Mouse (Mus musculus): ENCODE measurements at regions not wholly inside any gene's neighbourhood (a gene's known extent, or its start where the extent isn't known, plus 50 kb on each side); places are given as distances from the start of the nearest gene placed in this dataset.
A peak's percentile ranks its signal among the peaks of the same experiment; 100 is the strongest.

GRCm38 (mm10) chr5:139598715-139599114, 55.4 kb downstream of the Uncx start:
- no peak for DNase-seq (ENCODE audit: low spot score)
- WGBS, result 3% methylated on average over 4 of the region's 4 CpGs
- no peaks in the 10 kb centered on the region for H3K9me3 ChIP-seq (replicated peaks)

DNA sequence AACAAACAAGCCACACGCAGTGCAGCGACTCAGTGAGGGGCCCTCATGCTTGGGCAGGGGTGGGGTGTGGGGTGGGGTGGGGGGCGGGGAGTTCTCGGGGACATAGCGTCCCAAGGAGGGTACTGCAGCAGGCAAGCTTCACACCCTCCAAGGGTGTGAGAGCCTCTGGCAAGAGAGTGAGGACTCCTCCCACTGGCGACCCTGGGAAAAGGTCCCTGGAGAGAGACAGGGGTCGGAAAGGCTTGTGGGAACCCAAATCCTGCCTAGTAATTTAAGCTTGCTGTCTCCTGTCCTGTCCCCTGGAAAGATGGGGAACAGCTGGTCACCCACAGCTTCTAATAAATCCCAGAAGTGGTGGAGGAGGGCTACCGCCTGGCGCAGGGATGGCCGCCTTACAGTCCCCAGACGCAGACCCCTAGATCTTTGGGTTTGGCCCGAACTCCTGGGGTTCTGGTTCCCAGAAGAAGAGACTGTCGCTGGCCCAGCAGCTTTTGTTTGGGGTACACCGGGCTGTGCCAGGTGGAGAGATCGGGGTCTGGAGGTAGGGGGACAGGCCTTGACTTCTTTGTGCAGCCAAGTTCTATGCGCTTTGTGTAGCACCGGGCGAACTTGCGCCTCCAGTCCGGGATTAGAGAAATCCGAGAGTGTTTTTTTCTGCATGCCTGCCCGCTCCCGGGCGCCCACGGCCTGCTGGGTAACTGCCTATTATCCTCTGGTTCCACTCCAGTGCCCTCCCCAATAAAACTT, 56.1 kb downstream of the Uncx start:
- Histone ChIP-seq H3K27ac (replicated peaks) (peak overlapping the region; percentile 93), H3K4me3 (peak overlapping the region; percentile 47), H3K4me1 (peaks cover 54% of the 10 kb centered on the region), H3K36me3 (no peaks in the 10 kb centered on the region), H3K27me3 (ENCODE audit: low read depth, poor library complexity, severe bottlenecking) (peaks cover 97% of the 10 kb centered on the region), H3K9me3 (replicated peaks) (no peaks in the 10 kb centered on the region)
- DNase-seq (ENCODE audit: low spot score), result peak; percentile 80
- WGBS, result under 1% methylated on average over 25 of the region's 25 CpGs

More at GRCm38 (mm10) chr5:139598715-139599114, 55.4 kb downstream of the Uncx start:
- H3K4me3 ChIP-seq, result peak overlapping the region; percentile 47
- no peaks in the 10 kb centered on the region for H3K36me3 ChIP-seq
- H3K27me3 ChIP-seq (ENCODE audit: low read depth, poor library complexity, severe bottlenecking), result peaks cover 95% of the 10 kb centered on the region
- peak overlapping the region; percentile 93 for H3K27ac ChIP-seq (replicated peaks)
- H3K4me1 ChIP-seq, result peaks cover 54% of the 10 kb centered on the region

DNA sequence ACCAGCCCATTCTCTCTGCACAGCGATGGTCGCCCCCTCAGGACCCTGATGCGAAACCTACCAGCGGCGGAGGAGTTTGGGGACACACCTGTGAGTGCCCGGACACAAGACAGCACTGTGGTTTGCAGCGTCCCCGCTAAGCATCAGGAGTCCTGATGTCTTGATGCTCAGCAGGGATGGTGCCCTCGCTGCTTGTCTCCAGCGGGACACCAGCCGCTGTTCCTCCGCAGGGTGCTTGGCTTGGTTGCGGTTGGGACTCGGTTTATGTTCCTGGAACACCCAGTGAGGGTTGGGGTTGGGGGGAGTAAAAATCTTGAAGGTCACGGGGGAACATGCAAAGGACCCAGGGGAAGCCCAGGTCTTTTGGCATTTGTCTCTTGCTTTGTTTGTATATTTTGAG, 56.9 kb downstream of the Uncx start:
- no peaks in the 10 kb centered on the region for H3K36me3 ChIP-seq
- peak; percentile 29 for DNase-seq (ENCODE audit: low spot score)
- 2% methylated on average over 15 of the region's 15 CpGs for WGBS

GRCm38 (mm10) chr5:139602860-139603259, 59.6 kb downstream of the Uncx start:
- no peak for DNase-seq (ENCODE audit: low spot score)
- Histone ChIP-seq H3K4me3 (no peak overlapping the region), H3K27ac (replicated peaks) (no peak overlapping the region), H3K27me3 (ENCODE audit: low read depth, poor library complexity, severe bottlenecking) (peaks cover 89% of the 10 kb centered on the region), H3K36me3 (no peaks in the 10 kb centered on the region), H3K4me1 (peaks cover 48% of the 10 kb centered on the region), H3K9me3 (replicated peaks) (no peaks in the 10 kb centered on the region)
- 81% methylated on average over 4 of the region's 4 CpGs for WGBS

More for the DNA sequence above, 56.9 kb downstream of the Uncx start:
- Histone ChIP-seq H3K4me1 (peaks cover 60% of the 10 kb centered on the region), H3K27ac (replicated peaks) (peak overlapping the region; percentile 93), H3K9me3 (replicated peaks) (no peaks in the 10 kb centered on the region), H3K27me3 (ENCODE audit: low read depth, poor library complexity, severe bottlenecking) (peaks cover 97% of the 10 kb centered on the region), H3K4me3 (peak overlapping the region; percentile 47)

- WGBS, result 15% methylated on average over 4 of the region's 4 CpGs
- peaks cover 89% of the 10 kb centered on the region for H3K27me3 ChIP-seq (ENCODE audit: low read depth, poor library complexity, severe bottlenecking)
- peaks cover 41% of the 10 kb centered on the region for H3K4me1 ChIP-seq
- no peak overlapping the region for H3K4me3 ChIP-seq
- no peaks in the 10 kb centered on the region for H3K36me3 ChIP-seq
- peak overlapping the region; percentile 46; the same call in 1 of the 2 replicates for H3K27ac ChIP-seq (replicated peaks)
- DNase-seq (ENCODE audit: low spot score), result no peak
- H3K9me3 ChIP-seq (replicated peaks), result no peaks in the 10 kb centered on the region
Observed at GRCm38 (mm10) chr5:139603535-139603934, 60.2 kb downstream of the Uncx start.

- Histone ChIP-seq H3K27me3 (ENCODE audit: low read depth, poor library complexity, severe bottlenecking) (peaks cover 87% of the 10 kb centered on the region), H3K27ac (replicated peaks) (peak overlapping the region; percentile 46; the same call in 1 of the 2 replicates), H3K4me1 (peaks cover 33% of the 10 kb centered on the region), H3K36me3 (no peaks in the 10 kb centered on the region), H3K4me3 (no peak overlapping the region), H3K9me3 (replicated peaks) (no peaks in the 10 kb centered on the region)
- no peak for DNase-seq (ENCODE audit: low spot score)
- 57% methylated on average over 4 of the region's 4 CpGs for WGBS
Observed at GRCm38 (mm10) chr5:139604327-139604726, 61.0 kb downstream of the Uncx start.

- peak; percentile 56 for DNase-seq (ENCODE audit: low spot score)
- H3K27me3 ChIP-seq (ENCODE audit: low read depth, poor library complexity, severe bottlenecking), result peaks cover 41% of the 10 kb centered on the region
- 0 out of 2 replicates have a peak overlapping the region, but pooled peaks have one; percentile 9 for H3K4me3 ChIP-seq
- no peaks in the 10 kb centered on the region for H3K36me3 ChIP-seq
- 60% methylated on average over 28 of the region's 28 CpGs for WGBS
- peak overlapping the region; percentile 69 for H3K27ac ChIP-seq (replicated peaks)
- no peaks in the 10 kb centered on the region for H3K9me3 ChIP-seq (replicated peaks)
- peaks cover 33% of the 10 kb centered on the region for H3K4me1 ChIP-seq
Observed at GRCm38 (mm10) chr5:139610610-139611520, 67.6 kb downstream of the Uncx start.

DNA sequence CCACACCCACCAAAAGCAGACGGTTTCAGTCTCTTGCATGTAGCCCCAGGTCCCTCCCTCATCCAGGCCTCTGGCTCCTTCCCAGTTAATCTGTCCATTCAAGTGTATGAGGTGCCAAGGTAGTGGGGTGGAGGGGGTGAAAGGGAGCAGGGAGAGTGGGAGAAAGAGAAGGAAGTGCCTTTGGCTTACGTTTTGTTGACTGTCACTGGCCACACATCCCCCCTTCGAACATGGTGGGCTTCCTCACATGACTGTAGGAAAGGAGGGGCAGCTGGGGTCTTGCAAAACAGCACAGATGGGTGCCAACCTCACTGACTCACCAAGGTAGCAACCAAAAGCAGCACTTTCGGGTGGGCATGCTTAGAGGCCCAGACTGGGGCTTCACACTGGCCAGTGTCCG, 68.9 kb downstream of the Uncx start:
- Histone ChIP-seq H3K4me3 (no peak overlapping the region), H3K27me3 (ENCODE audit: low read depth, poor library complexity, severe bottlenecking) (peaks cover 42% of the 10 kb centered on the region), H3K9me3 (replicated peaks) (no peaks in the 10 kb centered on the region), H3K4me1 (peaks cover 33% of the 10 kb centered on the region), H3K27ac (replicated peaks) (peak overlapping the region; percentile 61), H3K36me3 (no peaks in the 10 kb centered on the region)
- WGBS, result 71% methylated on average over 5 of the region's 5 CpGs
- no peak for DNase-seq (ENCODE audit: low spot score)

DNA sequence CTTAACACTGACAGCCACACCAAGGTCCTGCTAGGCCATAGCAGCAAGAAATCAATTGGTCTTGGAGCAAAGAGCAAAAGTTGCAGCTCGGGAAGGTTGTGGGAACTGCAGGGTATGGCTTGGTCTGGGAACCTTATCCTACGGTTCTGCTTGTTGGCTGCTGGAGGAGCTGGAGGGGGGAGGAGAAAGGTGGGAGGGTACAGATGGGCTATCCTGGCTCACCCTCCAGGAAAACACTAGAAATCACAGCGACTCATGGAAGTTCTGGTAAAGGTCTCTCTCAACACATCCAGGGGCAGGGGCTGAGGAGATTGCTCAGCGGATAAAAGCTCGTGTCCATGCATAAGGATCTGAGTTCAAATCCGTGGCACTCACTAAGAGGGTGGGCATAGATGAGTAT, 69.4 kb downstream of the Uncx start:
- WGBS, result 80% methylated on average over 6 of the region's 6 CpGs
- peak overlapping the region; percentile 61 for H3K27ac ChIP-seq (replicated peaks)
- no peak overlapping the region for H3K4me3 ChIP-seq
- H3K27me3 ChIP-seq (ENCODE audit: low read depth, poor library complexity, severe bottlenecking), result peaks cover 44% of the 10 kb centered on the region
- no peak for DNase-seq (ENCODE audit: low spot score)
- no peaks in the 10 kb centered on the region for H3K36me3 ChIP-seq
- peaks cover 33% of the 10 kb centered on the region for H3K4me1 ChIP-seq
- no peaks in the 10 kb centered on the region for H3K9me3 ChIP-seq (replicated peaks)

GRCm38 (mm10) chr5:139613601-139614000, 70.3 kb downstream of the Uncx start:
- Histone ChIP-seq H3K4me1 (peaks cover 33% of the 10 kb centered on the region), H3K27me3 (ENCODE audit: low read depth, poor library complexity, severe bottlenecking) (peaks cover 44% of the 10 kb centered on the region), H3K36me3 (no peaks in the 10 kb centered on the region), H3K9me3 (replicated peaks) (no peaks in the 10 kb centered on the region), H3K27ac (replicated peaks) (0 out of 2 replicates have a peak overlapping the region, but pooled peaks have one; percentile 52), H3K4me3 (no peak overlapping the region)
- DNase-seq (ENCODE audit: low spot score), result no peak
- 70% methylated on average over 5 of the region's 5 CpGs for WGBS

DNA sequence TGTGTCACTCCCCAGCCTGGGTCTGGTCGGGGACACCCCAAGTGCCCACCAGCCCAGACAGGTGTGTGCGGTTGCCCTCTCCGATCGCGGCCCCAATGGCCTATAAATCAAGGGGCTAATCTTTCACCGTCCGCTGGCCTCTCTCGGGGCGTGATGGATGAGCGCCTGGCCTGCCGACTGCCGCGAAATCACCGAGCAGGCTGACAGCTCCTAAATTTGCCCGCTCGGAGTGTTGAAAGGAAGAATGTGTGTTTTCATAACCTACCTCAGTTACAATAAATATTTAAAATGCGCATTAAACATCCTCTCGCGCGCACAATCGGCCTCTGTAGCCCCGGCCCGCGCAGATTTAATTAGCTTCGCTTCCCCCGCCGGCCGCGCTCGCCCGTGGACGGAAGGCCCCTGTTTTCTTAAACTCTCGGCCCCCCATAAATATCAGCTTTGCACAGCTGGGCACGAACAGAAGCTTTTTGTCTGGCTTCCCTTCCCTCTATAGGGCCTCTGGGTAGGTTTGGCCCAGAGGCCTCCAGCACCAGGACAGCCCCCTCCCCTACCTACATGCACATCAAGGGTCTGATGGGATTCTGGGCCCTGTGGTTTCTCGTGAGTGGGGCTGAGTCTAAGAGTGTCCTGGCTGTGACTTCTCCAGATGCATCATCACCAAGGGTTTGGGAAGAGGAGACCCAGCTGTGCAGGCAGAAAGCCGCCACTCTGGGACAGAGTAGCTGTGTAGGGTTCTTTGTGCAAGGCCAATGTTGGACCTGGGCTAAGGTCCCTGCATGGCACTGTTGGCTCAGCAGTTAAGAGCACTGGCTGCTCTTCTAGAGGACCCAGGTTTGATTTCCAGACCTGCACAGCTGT, 76.2 kb downstream of the Uncx start:
- WGBS, result 27% methylated on average over 36 of the region's 36 CpGs
- Histone ChIP-seq H3K9me3 (replicated peaks) (no peaks in the 10 kb centered on the region), H3K4me3 (peak overlapping the region; percentile 18), H3K4me1 (peaks cover 14% of the 10 kb centered on the region), H3K27me3 (ENCODE audit: low read depth, poor library complexity, severe bottlenecking) (peaks cover 38% of the 10 kb centered on the region), H3K36me3 (no peaks in the 10 kb centered on the region), H3K27ac (replicated peaks) (peak overlapping the region; percentile 53; the same call in 1 of the 2 replicates)
- peak; percentile 34 for DNase-seq (ENCODE audit: low spot score)

- WGBS, result 88% methylated on average over 22 of the region's 22 CpGs
- peaks cover 17% of the 10 kb centered on the region; the same call in 1 of the 2 replicates for H3K9me3 ChIP-seq (replicated peaks)
- no peaks in the 10 kb centered on the region for H3K4me1 ChIP-seq
- no peaks in the 10 kb centered on the region for H3K36me3 ChIP-seq
- no peak for DNase-seq (ENCODE audit: low spot score)
- H3K27ac ChIP-seq (replicated peaks), result no peak overlapping the region
- no peak overlapping the region for H3K4me3 ChIP-seq
- H3K27me3 ChIP-seq (ENCODE audit: low read depth, poor library complexity, severe bottlenecking), result no peaks in the 10 kb centered on the region; the same call in 1 of the 2 replicates
Observed at GRCm38 (mm10) chr5:139625871-139626460, 82.7 kb downstream of the Uncx start.

Data from midbrain, embryonic 10.5 days (tissue).